Mouse (Mus musculus) frontal cortex, postnatal 10 days (tissue): ENCODE measurements around the gene Tdrkh.

Experiments used
- DNase-seq, 2 experiments: peaks; one replicate each; pipeline ENCODE4 v3.0.0; 2022; ENCODE audit warnings: low spot score in 2 of 2, mixed read lengths in 1 of 2

Tdrkh gene

GRCm38 (mm10) chr3:94459834-94460233, 46.8 kb downstream of the Tdrkh start:
- no peak for DNase-seq

- DNase-seq, result peak in 1 of 2 experiments; percentile 29
Measured at GRCm38 (mm10) chr3:94463926-94464578, 51.0 kb downstream of the Tdrkh start.

- DNase-seq, result peak in 1 of 2 experiments; percentile 60
Measured at GRCm38 (mm10) chr3:94465632-94466430, 52.8 kb downstream of the Tdrkh start.

- DNase-seq, result no peak
Measured at GRCm38 (mm10) chr3:94468931-94469330, 55.9 kb downstream of the Tdrkh start.

GRCm38 (mm10) chr3:94472447-94473114, 59.5 kb downstream of the Tdrkh start:
- no peak for DNase-seq

- no peak for DNase-seq
Measured at GRCm38 (mm10) chr3:94473115-94473505, 60.0 kb downstream of the Tdrkh start.

- no peak for DNase-seq
Measured at GRCm38 (mm10) chr3:94473567-94474232, 60.6 kb downstream of the Tdrkh start.

- DNase-seq, result no peak
Measured at GRCm38 (mm10) chr3:94476301-94477035, 63.4 kb downstream of the Tdrkh start.

GRCm38 (mm10) chr3:94477444-94477843, 64.4 kb downstream of the Tdrkh start:
- no peak for DNase-seq

GRCm38 (mm10) chr3:94477981-94478422, 64.9 kb downstream of the Tdrkh start, which contains the start of gene Celf3:
Celf3 (plus strand) TSS chr3:94478295.
- peak; percentile 69 to 82 for DNase-seq

GRCm38 (mm10) chr3:94478591-94479169, 65.6 kb downstream of the Tdrkh start:
- no peak for DNase-seq

GRCm38 (mm10) chr3:94479564-94479963, 66.5 kb downstream of the Tdrkh start:
- DNase-seq, result no peak

- no peak for DNase-seq
Measured at GRCm38 (mm10) chr3:94480291-94480884, 67.3 kb downstream of the Tdrkh start, which contains the start of gene Riiad1. Riiad1 (minus strand) TSS chr3:94480341.

GRCm38 (mm10) chr3:94481429-94481828, 68.4 kb downstream of the Tdrkh start:
- no peak for DNase-seq

GRCm38 (mm10) chr3:94482764-94483385, 69.8 kb downstream of the Tdrkh start:
- DNase-seq, result no peak

GRCm38 (mm10) chr3:94483790-94484439, 70.8 kb downstream of the Tdrkh start:
- DNase-seq, result peak; percentile 95 to 96
